Mouse (Mus musculus) urinary bladder, adult 2 months (tissue): ENCODE results near the gene Col13a1. TPM values are rescaled to one million over a fixed set of nuclear protein-coding genes. Genes with fewer than 3 reads are reported as not detected.

Source experiments
- DNase-seq: peaks from one replicate; pipeline ENCODE4 v3.0.0; 2022; ENCODE audit warnings: low spot score
- polyA plus RNA-seq: library from polyadenylated mRNA; depleted of rRNA; stranded (reverse); fragments of >200 nt; gene quantifications from 2 replicates; pipeline ENCODE4 v1.2.3, GENCODE M21; 2012

Col13a1 gene
- polyA plus RNA-seq, 1 experiment, result 0.40 TPM

- DNase-seq, result no peak
Observed at GRCm38 (mm10) chr10:61905308-61905707, 73.6 kb downstream of the Col13a1 start.

DNA sequence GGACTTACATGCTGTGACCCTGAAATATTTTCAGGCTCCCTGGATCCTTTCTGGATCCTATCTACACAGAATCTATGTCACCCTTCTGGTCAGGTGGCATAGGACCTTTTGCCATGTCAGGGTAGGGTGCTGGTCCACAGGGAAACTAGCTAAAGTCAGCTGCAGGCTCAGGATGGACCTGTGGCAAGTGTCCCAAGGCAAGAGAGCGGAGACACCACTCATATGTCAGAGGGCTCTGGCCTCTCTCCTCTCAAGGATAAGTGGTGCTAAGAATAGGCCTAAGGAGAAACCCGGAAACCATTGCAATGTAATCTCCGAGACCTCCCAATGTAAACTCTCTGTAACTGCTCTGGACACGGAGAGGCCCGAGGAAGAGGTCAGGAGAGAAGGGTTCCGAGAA is 80.8 kb downstream of the Col13a1 start:
- no peak for DNase-seq

DNA sequence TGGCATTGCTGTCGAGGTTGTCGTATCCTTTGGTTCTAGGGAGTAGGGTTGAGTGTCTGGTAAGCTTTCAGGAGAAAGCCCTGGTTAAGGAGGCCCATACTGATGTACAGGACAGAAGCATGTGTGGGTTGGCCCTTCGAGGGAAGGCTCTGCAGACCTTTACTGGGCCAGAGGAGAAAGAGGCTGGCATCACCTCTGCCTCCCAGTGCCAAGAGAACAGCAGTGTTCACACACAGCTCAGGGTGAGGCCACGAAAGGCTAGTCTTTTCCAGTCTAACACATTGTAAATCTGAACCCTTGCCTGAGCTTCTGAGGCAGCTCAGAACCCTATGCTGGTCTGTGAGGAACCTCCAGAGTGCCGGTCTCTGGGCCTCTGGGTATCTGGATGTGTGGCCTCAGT is 84.3 kb downstream of the Col13a1 start:
- DNase-seq, result no peak

DNA sequence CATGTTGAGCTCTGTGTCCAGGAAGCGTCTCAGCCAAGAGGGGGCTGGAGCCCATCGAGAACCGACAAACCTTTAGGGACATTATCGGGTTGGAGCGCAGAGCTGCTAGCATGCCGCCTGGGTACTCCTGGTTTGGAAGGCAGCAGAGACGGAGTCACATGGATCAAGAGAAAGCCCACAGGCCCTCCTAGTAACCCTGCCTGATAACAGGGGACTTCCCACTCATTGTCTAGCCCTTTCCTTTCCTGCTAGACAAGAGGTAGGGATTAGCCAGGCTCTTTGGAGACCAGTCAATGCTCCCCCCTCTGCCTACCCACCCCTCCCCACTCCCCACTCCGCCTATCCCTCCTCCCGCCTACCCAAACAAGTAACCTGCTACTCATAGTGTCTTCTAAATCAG is 87.8 kb downstream of the Col13a1 start:
- no peak for DNase-seq

- DNase-seq, result no peak
Observed at GRCm38 (mm10) chr10:61890294-61890693, 88.6 kb downstream of the Col13a1 start.

GRCm38 (mm10) chr10:61879427-61879826 is 99.5 kb downstream of the Col13a1 start:
- no peak for DNase-seq

DNA sequence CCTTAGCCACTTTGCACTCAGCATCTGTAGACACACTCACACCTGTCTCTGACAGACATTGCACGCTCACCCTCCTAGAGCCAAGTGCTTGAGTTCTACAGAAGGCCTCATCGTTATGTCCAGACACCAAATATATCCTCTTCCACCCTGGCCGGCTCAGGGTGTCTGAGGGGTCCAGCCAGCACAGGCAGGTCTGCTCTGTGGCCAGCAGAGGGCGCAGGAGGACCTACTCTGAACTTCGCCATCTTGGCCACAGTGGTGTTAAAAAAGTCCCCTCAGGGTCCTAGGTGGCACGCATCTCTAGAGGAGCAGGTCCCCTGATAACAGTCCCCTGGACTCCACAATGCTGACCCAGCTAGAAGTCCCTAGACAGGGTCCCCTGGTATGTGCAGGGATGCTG is 101.1 kb downstream of the Col13a1 start:
- DNase-seq, result peak; percentile 40

DNA sequence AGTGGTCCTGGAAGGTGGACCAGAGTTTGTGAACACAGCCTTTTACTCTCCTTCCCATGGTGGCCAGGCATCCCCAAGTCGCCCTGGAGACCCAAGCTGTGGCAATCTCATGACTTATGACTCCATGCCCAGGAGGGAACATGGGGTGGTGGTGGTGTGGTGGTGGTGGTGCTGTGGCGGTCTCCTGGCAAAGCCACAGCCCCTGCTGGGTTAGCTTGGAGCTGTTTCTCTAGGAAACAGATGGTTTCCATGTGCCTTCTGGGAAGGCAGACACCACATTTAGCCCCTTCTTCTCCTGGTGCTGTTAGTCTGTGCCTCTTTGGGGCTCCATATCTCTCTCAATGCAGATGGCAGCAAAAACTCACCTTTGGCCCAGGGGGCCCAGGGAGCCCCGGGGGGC is 109.1 kb downstream of the Col13a1 start:
- no peak for DNase-seq

DNA sequence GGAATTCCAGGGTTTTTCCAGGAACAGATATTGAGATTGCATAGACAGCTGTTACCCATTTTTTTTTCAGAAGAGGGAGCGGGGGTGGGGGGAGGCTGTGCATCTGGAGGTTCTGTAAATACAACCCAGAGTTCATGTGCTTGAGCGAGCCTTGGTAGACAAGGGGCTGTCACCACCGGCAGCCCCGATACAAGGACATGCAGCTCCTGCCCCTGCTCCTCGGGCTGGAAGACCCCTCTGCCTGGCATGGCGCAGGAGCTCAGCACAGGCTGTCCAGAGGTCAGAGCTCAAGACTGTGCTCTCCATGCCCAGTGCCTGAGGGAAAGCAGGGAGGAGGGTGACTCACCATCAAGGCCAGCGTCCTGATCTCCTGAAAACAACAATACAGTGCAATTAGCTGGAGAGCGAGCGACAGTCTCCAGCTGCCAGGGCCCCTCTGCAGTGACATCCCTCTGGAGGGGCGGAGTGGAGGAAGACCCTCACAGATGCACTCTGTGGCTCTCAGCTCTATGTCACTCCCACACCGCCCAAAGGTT is 112.8 kb downstream of the Col13a1 start:
- DNase-seq, result no peak

DNA sequence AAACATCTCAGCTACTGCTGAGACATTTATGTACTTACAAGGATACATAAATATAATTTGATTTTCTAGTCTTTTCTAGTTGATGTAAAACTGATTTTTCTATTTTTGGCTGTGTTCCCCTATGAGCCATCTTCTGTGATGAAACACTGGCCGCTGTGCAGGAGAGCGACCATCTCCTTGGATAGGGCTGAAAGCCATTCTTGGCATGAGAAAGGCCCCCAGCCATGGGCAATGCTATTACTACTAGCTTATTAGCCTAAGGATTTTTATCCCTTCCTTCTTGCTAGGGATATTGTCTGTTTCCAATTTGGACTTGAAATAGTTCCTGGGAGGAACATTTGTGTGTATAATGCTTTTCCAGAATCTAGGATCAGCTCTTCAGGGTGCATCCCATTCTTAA is 119.5 kb downstream of the Col13a1 start:
- no peak for DNase-seq

GRCm38 (mm10) chr10:61855139-61855675 is 123.7 kb downstream of the Col13a1 start:
- no peak for DNase-seq

GRCm38 (mm10) chr10:61852824-61853223 is 126.1 kb downstream of the Col13a1 start:
- DNase-seq, result no peak

DNA sequence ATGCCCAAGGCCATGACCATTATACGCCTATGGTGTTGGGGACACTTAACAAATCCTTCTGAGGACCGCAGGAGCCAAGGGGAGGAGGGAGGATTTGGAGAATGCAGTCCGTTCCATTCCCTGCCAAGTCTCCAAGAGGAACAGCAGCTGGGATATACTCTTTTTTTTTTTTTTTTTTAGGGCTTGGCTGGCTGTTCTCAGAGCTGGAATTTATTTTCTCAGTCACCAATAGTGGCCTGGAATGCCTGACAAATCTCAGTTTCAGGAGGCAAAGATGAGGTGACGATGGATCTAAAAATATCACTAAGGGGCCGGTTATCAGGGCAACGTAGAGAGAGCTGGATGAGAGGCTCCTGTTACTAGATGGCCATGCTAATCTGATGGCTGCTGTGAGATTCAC is 130.4 kb downstream of the Col13a1 start:
- DNase-seq, result no peak

GRCm38 (mm10) chr10:61845476-61845875 is 133.4 kb downstream of the Col13a1 start:
- DNase-seq, result no peak

- no peak for DNase-seq
Observed at GRCm38 (mm10) chr10:61844475-61844874, 134.4 kb downstream of the Col13a1 start.

DNA sequence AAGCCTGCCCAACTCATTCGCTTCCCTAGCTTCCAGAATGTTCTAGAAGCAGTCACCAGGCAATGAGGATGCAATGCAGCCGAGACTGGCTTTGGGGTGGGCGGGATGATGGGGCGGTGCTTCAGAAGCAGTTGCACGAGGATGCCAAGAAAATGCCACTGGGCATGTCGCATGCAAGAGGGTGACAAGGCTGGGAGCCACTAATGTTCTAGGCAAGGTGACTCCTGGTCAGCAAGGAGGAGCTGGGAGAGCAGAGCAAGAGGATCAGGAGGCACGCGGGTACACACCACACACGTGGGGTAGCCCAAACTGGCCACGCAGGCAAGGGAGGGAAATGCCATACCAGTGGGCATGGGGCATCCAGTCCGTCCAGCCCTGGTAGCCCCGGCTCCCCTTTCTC is 136.6 kb downstream of the Col13a1 start:
- DNase-seq, result no peak

DNA sequence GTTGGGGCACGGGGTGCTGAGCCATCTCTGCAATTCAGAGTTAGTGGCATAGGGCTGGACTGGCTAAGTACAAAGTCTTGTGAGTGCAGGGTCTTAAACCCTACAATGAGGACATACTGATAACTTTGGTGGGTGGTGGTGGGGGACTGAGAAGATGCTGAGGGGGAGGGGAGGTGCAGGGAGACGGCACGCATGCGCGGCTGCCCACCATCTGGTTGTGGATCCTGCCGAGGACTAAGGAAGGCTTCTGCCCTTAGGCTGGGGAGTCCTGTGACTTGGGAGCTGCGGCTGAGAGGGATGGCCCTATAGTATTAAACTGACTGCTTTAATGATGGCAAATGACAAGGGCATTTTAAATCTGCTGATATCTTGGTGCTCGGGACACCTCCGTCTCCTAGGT is 139.6 kb downstream of the Col13a1 start:
- no peak for DNase-seq

DNA sequence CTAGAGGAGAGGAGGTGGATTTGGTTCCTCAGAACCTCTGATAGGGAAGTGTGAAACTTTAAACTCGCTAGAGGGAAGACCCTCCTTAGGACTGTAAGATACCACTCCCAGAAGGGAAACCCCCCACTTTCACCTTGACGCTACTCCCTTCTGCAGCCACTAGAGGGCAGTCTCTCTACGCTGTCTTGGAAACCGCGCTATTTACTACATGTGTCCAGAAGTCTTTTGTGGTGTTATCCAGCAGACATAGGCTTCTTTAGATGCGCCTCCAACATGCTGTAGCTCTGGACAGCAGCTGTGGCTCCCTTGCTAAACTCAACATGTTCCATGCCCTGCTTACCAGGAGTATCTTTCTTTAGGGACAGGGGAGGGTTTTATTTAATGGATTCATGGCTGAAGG is 140.1 kb downstream of the Col13a1 start:
- no peak for DNase-seq

- DNase-seq, result no peak
Observed at GRCm38 (mm10) chr10:61837286-61837685, 141.6 kb downstream of the Col13a1 start.

- DNase-seq, result no peak
Observed at GRCm38 (mm10) chr10:61834288-61834687, 144.6 kb downstream of the Col13a1 start.

- DNase-seq, result no peak
Observed at GRCm38 (mm10) chr10:61832713-61833112, 146.2 kb downstream of the Col13a1 start.

GRCm38 (mm10) chr10:61831741-61832140 is 147.2 kb downstream of the Col13a1 start:
- DNase-seq, result no peak

- DNase-seq, result no peak
Observed at GRCm38 (mm10) chr10:61831251-61831650, 147.7 kb downstream of the Col13a1 start.

GRCm38 (mm10) chr10:61830817-61831216 is 148.1 kb downstream of the Col13a1 start:
- DNase-seq, result no peak
